Mouse (Mus musculus) erythroblast, embryonic 14.5 days (primary cell): ENCODE measurements at regions not wholly inside any gene's neighbourhood (a gene's known extent, or its start where the extent isn't known, plus 50 kb on each side); places are given as distances from the start of the nearest gene placed in this dataset.

Experiments
- GATA1 ChIP-seq: IDR thresholded peaks from 2 replicates; pipeline ENCODE4 v1.6.1; 2012; ENCODE audit warnings: low read length, inconsistent platforms, mixed read lengths
- TAL1 ChIP-seq: IDR thresholded peaks from 3 replicates; pipeline ENCODE4 v1.6.1; 2012; ENCODE audit warnings: low read length, inconsistent platforms, mixed read lengths

GRCm38 (mm10) chr14:102911582-102911981 is 70.9 kb downstream of the Kctd12 start:
- TF ChIP-seq GATA1 (no peak), TAL1 (no peak)
